12 mouse cellular contexts compared by ENCODE assay signal in the genomic region with DNA sequence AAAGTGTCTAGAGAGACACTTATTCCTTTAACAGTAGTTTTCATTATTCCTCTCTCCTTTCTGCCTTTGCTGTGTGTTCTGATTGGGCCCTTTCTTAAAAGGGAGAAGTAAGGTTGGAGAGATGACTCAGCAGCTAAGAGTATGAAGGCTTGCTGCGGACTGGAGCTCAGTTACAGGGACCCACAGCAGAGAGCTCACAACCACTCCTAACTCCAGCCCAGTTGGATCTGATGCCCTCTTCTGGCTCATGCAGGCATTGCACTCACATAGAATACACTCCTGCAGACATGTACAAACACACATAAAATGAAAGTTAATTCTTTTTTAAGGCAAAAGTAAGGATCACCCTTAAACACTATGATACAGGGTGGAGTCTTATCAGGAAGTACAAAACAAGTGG.
A peak's percentile ranks its signal among the peaks of the same experiment; 100 is the strongest.
DNase-seq lines count a peak whose midpoint lies in the region; ATAC-seq and TF ChIP-seq lines count a peak whose summit lies in the region.
"Had no signal": no experiment of that assay in that cellular context is flagged by ENCODE, and none has a peak within 500 bp of the region (broad histone marks: within the 10 kb centered on the region; RNA-seq: fewer than 3 reads in every experiment).

No protein-coding gene starts in this region.

- no peaks in the 10 kb centered on the region for H3K9me3 ChIP-seq in heart, embryonic 10.5 days
- no peaks in the 10 kb centered on the region for H3K9me3 ChIP-seq in lung, embryonic 14.5 days (ENCODE audit: low read depth, low read length)
- no peaks in the 10 kb centered on the region for H3K9me3 ChIP-seq in G1E (replicated peaks)
- H3K9me3 ChIP-seq: midbrain, embryonic 13.5 days had no signal

- H3K4me2 ChIP-seq in lung, embryonic 14.5 days, result no peak overlapping the region
- H3K4me2 ChIP-seq: midbrain, embryonic 13.5 days had no signal

- no peak for ATAC-seq in lung, embryonic 14.5 days (ENCODE audit: insufficient read depth)
- ATAC-seq in G1E (ENCODE audit: extremely low read depth, insufficient number of reproducible peaks, low FRiP score, poor library complexity, severe bottlenecking), result peak; percentile 28; the same call in 1 of the 2 replicates
- ATAC-seq: inflammation-experienced regulatory T-cells, adult 6 months; midbrain, embryonic 13.5 days had no signal

- no peak overlapping the region for H3K9ac ChIP-seq in lung, embryonic 14.5 days
- H3K9ac ChIP-seq: midbrain, embryonic 13.5 days had no signal

- no peaks in the 10 kb centered on the region for H3K4me1 ChIP-seq in heart, embryonic 10.5 days
- no peaks in the 10 kb centered on the region for H3K4me1 ChIP-seq in lung, embryonic 14.5 days (ENCODE audit: insufficient read depth)
- no peaks in the 10 kb centered on the region for H3K4me1 ChIP-seq in G1E (ENCODE audit: insufficient read depth, low read depth, low read length)
- H3K4me1 ChIP-seq: midbrain, embryonic 13.5 days had no signal

- peak; percentile 24 for TF ChIP-seq CTCF in lung, embryonic 14.5 days (IDR thresholded peaks at IDR 0.05; ENCODE audit: low read depth)
- peak; percentile 39 for TF ChIP-seq CTCF in G1E (IDR thresholded peaks at IDR 0.05; ENCODE audit: low read depth, low read length)

- H3K36me3 ChIP-seq in heart, embryonic 10.5 days, result peaks cover 98% of the 10 kb centered on the region
- peaks cover 87% of the 10 kb centered on the region for H3K36me3 ChIP-seq in lung, embryonic 14.5 days (ENCODE audit: insufficient read depth)
- H3K36me3 ChIP-seq in G1E (replicated peaks), result peaks cover 89% of the 10 kb centered on the region

- 93% methylated on average over 1 of the region's 1 CpGs for WGBS in heart, embryonic 10.5 days
- WGBS in lung, embryonic 14.5 days, result 100% methylated on average over 1 of the region's 1 CpGs

- peak; percentile 45 for DNase-seq in heart, embryonic 10.5 days (ENCODE audit: low spot score)
- DNase-seq in heart, postnatal 36 days, result no peak
- DNase-seq in lung, embryonic 14.5 days, result no peak
- DNase-seq in lung, postnatal 25 days (ENCODE audit: low spot score), result no peak
- DNase-seq in G1E (ENCODE audit: low spot score), result no peak
- DNase-seq in induced T-regulatory cell, adult 2 months (ENCODE audit: low read depth), result peak; percentile 7
- DNase-seq in cerebellum, adult 11-12 months, result no peak
- DNase-seq in layer of hippocampus, adult 11-12 months (ENCODE audit: low spot score), result no peak
- DNase-seq: kidney, postnatal 4 days; lung, adult 2 months had no signal

- intact Hi-C loops in heart, postnatal 36 days (cut with DNase I), result no loop called here

- no peak overlapping the region for H3K4me3 ChIP-seq in heart, embryonic 10.5 days
- no peak overlapping the region for H3K4me3 ChIP-seq in lung, embryonic 14.5 days (ENCODE audit: low read depth, low read length)
- H3K4me3 ChIP-seq in G1E (ENCODE audit: low read depth, low read length), result no peak overlapping the region
- H3K4me3 ChIP-seq: midbrain, embryonic 13.5 days had no signal

- no peak overlapping the region for H3K27ac ChIP-seq in heart, embryonic 10.5 days
- H3K27ac ChIP-seq in lung, embryonic 14.5 days (ENCODE audit: low read depth), result no peak overlapping the region
- H3K27ac ChIP-seq: midbrain, embryonic 13.5 days had no signal

- no peaks in the 10 kb centered on the region for H3K27me3 ChIP-seq in heart, embryonic 10.5 days (ENCODE audit: insufficient read depth, poor library complexity, severe bottlenecking)
- no peaks in the 10 kb centered on the region for H3K27me3 ChIP-seq in lung, embryonic 14.5 days (ENCODE audit: insufficient read depth, low read length)
- no peaks in the 10 kb centered on the region for H3K27me3 ChIP-seq in G1E (ENCODE audit: insufficient read depth, low read length)
- H3K27me3 ChIP-seq: midbrain, embryonic 13.5 days had no signal

Comparison
In these comparisons a context has a peak if more than half of its experiments do, and no peak if none do; other contexts are left out.
1. DNase-seq: peak in heart, embryonic 10.5 days (single experiment) and induced T-regulatory cell, adult 2 months (single experiment); none in heart, postnatal 36 days (0 of 2), lung, embryonic 14.5 days (single experiment), lung, postnatal 25 days (single experiment), G1E (single experiment), cerebellum, adult 11-12 months (single experiment) and layer of hippocampus, adult 11-12 months (single experiment).